Mouse (Mus musculus): ENCODE results near the gene Ehbp1. TPM values are rescaled to one million over a fixed set of nuclear protein-coding genes. Genes with fewer than 3 reads are reported as not detected.
A peak's percentile ranks its signal among the peaks of the same experiment; 100 is the strongest.

Gene Ehbp1
- polyA plus RNA-seq, 1 experiment from 2014 or later: 30.4 TPM

- Histone ChIP-seq H3K4me1 (ENCODE audit: control insufficient read depth, insufficient read depth, low read length) (no peaks in the 10 kb centered on the region), H3K9ac (replicated peaks; ENCODE audit: low read length) (no peak overlapping the region), H3K4me2 (ENCODE audit: low read length) (no peak overlapping the region), H3K36me3 (ENCODE audit: control insufficient read depth, insufficient read depth, low read length) (no peaks in the 10 kb centered on the region), H3K27me3 (ENCODE audit: control insufficient read depth, insufficient read depth, low read length) (no peaks in the 10 kb centered on the region), H3K4me3 (replicated peaks; ENCODE audit: low read depth, low read length) (no peak overlapping the region), H3K27ac (replicated peaks; ENCODE audit: low read depth, low read length) (no peak overlapping the region), H3K9me3 (ENCODE audit: control insufficient read depth, low read length) (no peaks in the 10 kb centered on the region)
- DNase-seq: no peak
- no peak for ATAC-seq (ENCODE audit: low FRiP score, low TSS enrichment)
- over 99% methylated on average over 2 of the region's 2 CpGs for WGBS
Observed at GRCm38 (mm10) chr11:22125188-22125587, 216.9 kb downstream of the Ehbp1 start.

DNA sequence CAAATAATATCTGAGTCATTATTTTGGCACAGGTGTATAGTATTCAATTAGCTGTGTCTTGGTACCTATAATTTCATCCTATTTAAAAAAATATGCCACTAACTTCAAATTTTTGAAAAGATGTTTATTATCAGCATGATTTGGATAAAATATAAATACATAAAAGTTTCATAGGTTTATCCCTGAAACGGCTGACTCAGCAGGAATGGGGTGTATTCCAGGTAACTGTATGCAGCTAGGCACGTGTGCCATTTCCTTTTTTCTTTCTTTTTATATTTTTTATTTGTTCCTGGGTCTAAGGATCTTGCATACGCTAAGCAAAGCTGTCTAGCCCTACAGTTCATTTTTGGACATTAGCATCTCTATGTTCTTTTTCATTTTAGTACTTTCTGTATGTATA lies 223.2 kb downstream of the Ehbp1 start:
- no peaks in the 10 kb centered on the region for H3K9me3 ChIP-seq (ENCODE audit: control insufficient read depth, low read length)
- 95% methylated on average over 3 of the region's 3 CpGs for WGBS
- ATAC-seq (ENCODE audit: low FRiP score, low TSS enrichment): no peak

DNA sequence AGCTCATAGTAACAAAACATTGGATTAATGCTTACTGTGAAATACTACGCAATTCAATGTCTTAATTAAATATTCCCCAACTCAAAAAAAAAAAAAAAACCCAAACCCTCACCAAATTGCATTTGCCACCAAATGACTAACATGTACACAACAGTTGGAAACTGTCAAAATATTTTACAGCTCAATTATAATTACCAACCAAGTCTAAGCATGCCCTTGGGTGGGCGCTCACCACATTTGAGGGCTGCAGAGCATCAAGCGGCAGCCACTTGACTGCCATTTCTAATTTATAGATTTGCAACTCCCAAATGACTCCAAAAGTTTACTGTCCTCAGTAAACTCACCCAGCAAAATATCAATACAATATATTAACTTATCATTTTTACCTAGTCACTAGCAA lies 229.9 kb downstream of the Ehbp1 start:
- Histone ChIP-seq H3K4me1 (ENCODE audit: control insufficient read depth, insufficient read depth, low read length) (no peaks in the 10 kb centered on the region), H3K27ac (replicated peaks; ENCODE audit: low read depth, low read length) (no peak overlapping the region), H3K4me3 (replicated peaks; ENCODE audit: low read depth, low read length) (no peak overlapping the region), H3K9me3 (ENCODE audit: control insufficient read depth, low read length) (no peaks in the 10 kb centered on the region), H3K27me3 (ENCODE audit: control insufficient read depth, insufficient read depth, low read length) (no peaks in the 10 kb centered on the region), H3K4me2 (ENCODE audit: low read length) (no peak overlapping the region), H3K9ac (replicated peaks; ENCODE audit: low read length) (no peak overlapping the region), H3K36me3 (ENCODE audit: control insufficient read depth, insufficient read depth, low read length) (no peaks in the 10 kb centered on the region)
- 98% methylated on average over 3 of the region's 3 CpGs for WGBS
- ATAC-seq (ENCODE audit: low FRiP score, low TSS enrichment): no peak
- DNase-seq: no peak

More for the DNA sequence above, 223.2 kb downstream of the Ehbp1 start:
- Histone ChIP-seq H3K9ac (replicated peaks; ENCODE audit: low read length) (no peak overlapping the region), H3K4me2 (ENCODE audit: low read length) (no peak overlapping the region), H3K4me3 (replicated peaks; ENCODE audit: low read depth, low read length) (no peak overlapping the region), H3K4me1 (ENCODE audit: control insufficient read depth, insufficient read depth, low read length) (no peaks in the 10 kb centered on the region), H3K36me3 (ENCODE audit: control insufficient read depth, insufficient read depth, low read length) (no peaks in the 10 kb centered on the region), H3K27me3 (ENCODE audit: control insufficient read depth, insufficient read depth, low read length) (no peaks in the 10 kb centered on the region), H3K27ac (replicated peaks; ENCODE audit: low read depth, low read length) (no peak overlapping the region)
- DNase-seq: no peak

GRCm38 (mm10) chr11:22089346-22089745 lies 252.7 kb downstream of the Ehbp1 start:
- H3K4me2 ChIP-seq (ENCODE audit: low read length): no peak overlapping the region
- H3K4me3 ChIP-seq (replicated peaks; ENCODE audit: low read depth, low read length): no peak overlapping the region
- no peak overlapping the region for H3K9ac ChIP-seq (replicated peaks; ENCODE audit: low read length)
- 53% methylated on average over 8 of the region's 8 CpGs for WGBS
- no peak for DNase-seq
- H3K27ac ChIP-seq (replicated peaks; ENCODE audit: low read depth, low read length): no peak overlapping the region
- H3K9me3 ChIP-seq (ENCODE audit: control insufficient read depth, low read length): no peaks in the 10 kb centered on the region
- no peaks in the 10 kb centered on the region for H3K27me3 ChIP-seq (ENCODE audit: control insufficient read depth, insufficient read depth, low read length)
- no peak for ATAC-seq (ENCODE audit: low FRiP score, low TSS enrichment)
- no peaks in the 10 kb centered on the region for H3K36me3 ChIP-seq (ENCODE audit: control insufficient read depth, insufficient read depth, low read length)
- no peaks in the 10 kb centered on the region for H3K4me1 ChIP-seq (ENCODE audit: control insufficient read depth, insufficient read depth, low read length)

DNA sequence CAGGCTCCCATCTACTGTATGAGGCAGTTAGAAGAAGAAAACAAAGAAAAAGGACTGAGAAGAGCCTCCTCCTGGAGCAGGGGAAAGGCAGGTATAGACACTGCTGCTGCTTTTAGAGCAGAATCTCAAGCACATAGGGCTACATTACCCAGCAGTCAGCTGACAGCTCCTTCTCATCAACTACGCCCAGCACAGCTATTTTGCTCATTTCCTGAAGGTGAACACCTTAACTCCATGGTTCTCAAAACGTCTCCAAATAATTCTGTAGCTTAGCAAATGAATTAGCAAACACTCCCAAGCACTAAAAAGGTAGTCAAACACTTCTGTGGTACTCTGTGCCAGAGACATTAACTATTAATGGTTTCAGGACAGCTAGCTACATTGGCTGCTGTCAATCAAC lies 278.7 kb downstream of the Ehbp1 start:
- Histone ChIP-seq H3K27me3 (ENCODE audit: control insufficient read depth, insufficient read depth, low read length) (no peaks in the 10 kb centered on the region), H3K9me3 (ENCODE audit: control insufficient read depth, low read length) (no peaks in the 10 kb centered on the region), H3K27ac (replicated peaks; ENCODE audit: low read depth, low read length) (no peak overlapping the region), H3K4me1 (ENCODE audit: control insufficient read depth, insufficient read depth, low read length) (0 out of 2 replicates have a peak, but pooled peaks cover 4% of the 10 kb centered on the region), H3K4me3 (replicated peaks; ENCODE audit: low read depth, low read length) (no peak overlapping the region), H3K36me3 (ENCODE audit: control insufficient read depth, insufficient read depth, low read length) (0 out of 2 replicates have a peak, but pooled peaks cover 3% of the 10 kb centered on the region), H3K9ac (replicated peaks; ENCODE audit: low read length) (no peak overlapping the region), H3K4me2 (ENCODE audit: low read length) (no peak overlapping the region)
- no peak for DNase-seq
- WGBS: 76% methylated on average over 2 of the region's 2 CpGs
- no peak for ATAC-seq (ENCODE audit: low FRiP score, low TSS enrichment)

DNA sequence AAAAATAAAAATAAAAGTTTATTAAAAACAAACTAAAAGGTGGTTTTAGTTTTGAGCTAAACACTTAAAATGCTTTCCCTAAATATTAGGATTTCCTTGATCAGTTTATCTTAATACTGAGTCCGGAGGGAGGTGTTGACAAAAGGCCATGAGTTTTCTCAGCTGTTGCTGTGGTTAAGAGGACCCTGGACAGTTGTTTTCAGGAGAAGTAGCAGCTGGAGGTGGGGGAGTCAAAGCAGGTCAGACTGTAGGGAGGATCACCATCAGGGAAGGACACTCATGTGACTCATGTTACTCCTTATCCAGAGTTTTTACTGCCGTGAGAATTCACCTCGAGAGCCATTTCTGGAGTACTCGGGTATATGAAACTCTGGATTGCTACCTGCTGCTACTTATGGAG lies 280.4 kb downstream of the Ehbp1 start:
- no peak for ATAC-seq (ENCODE audit: low FRiP score, low TSS enrichment)
- H3K27me3 ChIP-seq (ENCODE audit: control insufficient read depth, insufficient read depth, low read length): no peaks in the 10 kb centered on the region
- H3K4me1 ChIP-seq (ENCODE audit: control insufficient read depth, insufficient read depth, low read length): peaks cover 15% of the 10 kb centered on the region
- H3K9ac ChIP-seq (replicated peaks; ENCODE audit: low read length): no peak overlapping the region
- H3K9me3 ChIP-seq (ENCODE audit: control insufficient read depth, low read length): no peaks in the 10 kb centered on the region
- H3K27ac ChIP-seq (replicated peaks; ENCODE audit: low read depth, low read length): no peak overlapping the region
- H3K4me2 ChIP-seq (ENCODE audit: low read length): no peak overlapping the region
- 91% methylated on average over 4 of the region's 4 CpGs for WGBS
- DNase-seq: no peak
- H3K36me3 ChIP-seq (ENCODE audit: control insufficient read depth, insufficient read depth, low read length): 0 out of 2 replicates have a peak, but pooled peaks cover 3% of the 10 kb centered on the region
- H3K4me3 ChIP-seq (replicated peaks; ENCODE audit: low read depth, low read length): no peak overlapping the region

- Histone ChIP-seq H3K36me3 (ENCODE audit: control insufficient read depth, insufficient read depth, low read length) (peaks cover 3% of the 10 kb centered on the region; the same call in 1 of the 2 replicates), H3K4me3 (replicated peaks; ENCODE audit: low read depth, low read length) (no peak overlapping the region), H3K27ac (replicated peaks; ENCODE audit: low read depth, low read length) (0 out of 2 replicates have a peak overlapping the region, but pooled peaks have one; percentile 28), H3K4me2 (ENCODE audit: low read length) (peak overlapping the region; percentile 6; the same call in 1 of the 2 replicates), H3K9ac (replicated peaks; ENCODE audit: low read length) (no peak overlapping the region), H3K9me3 (ENCODE audit: control insufficient read depth, low read length) (no peaks in the 10 kb centered on the region), H3K27me3 (ENCODE audit: control insufficient read depth, insufficient read depth, low read length) (no peaks in the 10 kb centered on the region), H3K4me1 (ENCODE audit: control insufficient read depth, insufficient read depth, low read length) (peaks cover 27% of the 10 kb centered on the region)
- WGBS: 25% methylated on average over 5 of the region's 5 CpGs
- ATAC-seq (ENCODE audit: low FRiP score, low TSS enrichment) (peak; percentile 60; the same call in 1 of the 2 replicates), DNase-seq (peak; percentile 56)
Observed at GRCm38 (mm10) chr11:22057538-22057937, 284.6 kb downstream of the Ehbp1 start.

GRCm38 (mm10) chr11:22055908-22056307 lies 286.2 kb downstream of the Ehbp1 start:
- H3K4me2 ChIP-seq (ENCODE audit: low read length): no peak overlapping the region
- H3K27me3 ChIP-seq (ENCODE audit: control insufficient read depth, insufficient read depth, low read length): no peaks in the 10 kb centered on the region
- peak; percentile 34 for ATAC-seq (ENCODE audit: low FRiP score, low TSS enrichment)
- H3K9me3 ChIP-seq (ENCODE audit: control insufficient read depth, low read length): no peaks in the 10 kb centered on the region
- no peak overlapping the region for H3K27ac ChIP-seq (replicated peaks; ENCODE audit: low read depth, low read length)
- H3K4me3 ChIP-seq (replicated peaks; ENCODE audit: low read depth, low read length): no peak overlapping the region
- H3K36me3 ChIP-seq (ENCODE audit: control insufficient read depth, insufficient read depth, low read length): peaks cover 7% of the 10 kb centered on the region
- peaks cover 27% of the 10 kb centered on the region for H3K4me1 ChIP-seq (ENCODE audit: control insufficient read depth, insufficient read depth, low read length)
- DNase-seq: peak; percentile 52
- H3K9ac ChIP-seq (replicated peaks; ENCODE audit: low read length): no peak overlapping the region
- WGBS: 22% methylated on average over 6 of the region's 6 CpGs

DNA sequence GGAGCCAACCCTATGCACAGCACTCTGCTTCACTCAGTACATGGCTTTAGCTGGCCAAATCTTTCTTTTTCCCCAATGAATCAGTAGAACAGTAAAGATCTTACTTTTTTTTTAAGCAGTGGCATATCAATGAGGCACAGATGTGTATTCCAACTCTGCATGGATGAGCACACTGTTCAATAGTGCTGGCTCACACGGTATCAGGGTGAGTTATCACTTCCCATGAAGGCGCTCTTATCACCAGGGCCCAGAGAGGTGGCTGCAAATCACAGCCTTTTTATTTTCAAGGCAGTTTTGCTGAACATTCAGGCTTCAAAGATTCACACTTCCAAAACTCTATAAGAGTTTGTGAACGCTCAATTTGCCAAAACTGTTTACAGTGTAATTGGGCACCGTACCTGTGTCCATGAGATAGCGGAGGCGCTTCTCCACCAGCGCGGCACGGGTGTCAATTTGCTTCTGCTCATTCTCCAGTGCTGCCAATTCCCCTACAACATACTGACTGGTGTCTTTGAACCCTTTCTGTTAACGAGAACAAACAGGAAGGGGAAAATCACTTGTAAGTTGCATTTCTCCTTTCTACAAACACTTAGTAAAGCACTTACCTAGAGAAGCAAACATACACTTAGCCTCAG lies 288.9 kb downstream of the Ehbp1 start:
- no peak overlapping the region for H3K4me3 ChIP-seq (replicated peaks; ENCODE audit: low read depth, low read length)
- H3K4me1 ChIP-seq (ENCODE audit: control insufficient read depth, insufficient read depth, low read length): peaks cover 23% of the 10 kb centered on the region
- H3K9me3 ChIP-seq (ENCODE audit: control insufficient read depth, low read length): no peaks in the 10 kb centered on the region
- WGBS: 74% methylated on average over 10 of the region's 10 CpGs
- H3K27ac ChIP-seq (replicated peaks; ENCODE audit: low read depth, low read length): no peak overlapping the region
- ATAC-seq (ENCODE audit: low FRiP score, low TSS enrichment) (peak; percentile 53; the same call in 1 of the 2 replicates), DNase-seq (no peak)
- H3K9ac ChIP-seq (replicated peaks; ENCODE audit: low read length): no peak overlapping the region
- H3K4me2 ChIP-seq (ENCODE audit: low read length): no peak overlapping the region
- peaks cover 9% of the 10 kb centered on the region for H3K36me3 ChIP-seq (ENCODE audit: control insufficient read depth, insufficient read depth, low read length)
- no peaks in the 10 kb centered on the region for H3K27me3 ChIP-seq (ENCODE audit: control insufficient read depth, insufficient read depth, low read length)

All from midbrain, embryonic 14.5 days (tissue).